Mouse (Mus musculus) c-Kit-negative CD71-positive TER-119-positive erythroid progenitor cells, embryonic 14.5 days (primary cell): ENCODE measurements at regions not wholly inside any gene's neighbourhood (a gene's known extent, or its start where the extent isn't known, plus 50 kb on each side); places are given as distances from the start of the nearest gene placed in this dataset.

Experiments
- DNase-seq: peaks from one replicate; pipeline ENCODE4 v3.0.0-alpha.2; 2013; ENCODE audit warnings: low read depth, low spot score

DNA sequence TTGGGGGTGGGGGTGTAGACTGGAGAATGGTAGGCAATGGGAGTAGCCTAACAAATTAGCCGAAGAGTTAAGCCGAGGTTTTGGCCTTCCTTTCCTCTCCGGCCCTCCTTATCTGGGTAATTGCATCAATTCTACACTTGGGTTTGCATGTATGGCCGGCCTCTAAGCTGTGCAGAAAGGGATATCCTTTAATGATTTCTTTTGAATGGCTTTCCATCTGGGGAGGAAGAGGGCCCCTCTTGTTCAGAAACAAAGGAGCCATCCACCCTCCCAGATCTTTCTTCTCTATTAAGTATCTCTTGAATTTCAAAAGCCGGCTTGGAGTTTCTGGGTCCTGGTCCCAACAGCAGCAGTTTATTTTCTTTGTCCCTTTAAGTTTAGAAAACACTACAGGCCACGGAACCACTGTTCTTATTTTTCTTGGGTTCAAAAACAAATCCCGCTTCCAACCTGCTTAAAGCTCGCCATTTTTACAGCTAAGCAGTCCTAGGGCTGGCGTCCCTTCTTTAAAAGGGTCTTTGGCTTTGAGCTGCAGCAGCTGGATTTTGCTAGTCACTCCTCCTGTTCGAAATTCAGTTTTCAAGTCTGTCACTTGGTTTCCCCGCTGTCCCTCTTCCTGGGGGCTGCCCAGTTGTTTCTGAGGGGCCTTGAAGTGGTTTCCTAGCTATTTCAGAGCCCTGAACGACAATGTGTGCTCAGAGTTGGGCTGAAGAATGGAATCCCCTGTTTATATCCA is 73.1 kb upstream of the Lrig1 start:
- DNase-seq: no peak

DNA sequence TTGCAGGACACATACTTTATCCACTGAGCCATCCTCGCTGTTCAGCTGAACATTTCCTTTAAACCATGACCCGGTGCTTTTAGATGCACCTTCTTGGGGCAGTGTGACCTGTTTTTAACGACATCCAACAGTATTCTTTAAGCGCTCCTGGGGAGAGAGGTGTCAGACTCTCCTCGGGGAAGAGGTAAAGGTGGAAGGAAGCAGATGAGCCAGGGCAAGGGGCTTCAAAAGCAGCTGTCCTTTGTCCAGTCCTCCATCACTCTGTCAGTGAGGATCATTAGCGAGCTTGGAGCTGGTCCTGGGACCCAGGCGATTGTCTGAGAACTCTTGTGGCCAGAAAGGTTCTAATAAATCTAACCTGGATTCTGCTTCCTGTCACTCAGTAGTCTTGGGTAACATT is 72.4 kb upstream of the Lrig1 start:
- DNase-seq: no peak

DNA sequence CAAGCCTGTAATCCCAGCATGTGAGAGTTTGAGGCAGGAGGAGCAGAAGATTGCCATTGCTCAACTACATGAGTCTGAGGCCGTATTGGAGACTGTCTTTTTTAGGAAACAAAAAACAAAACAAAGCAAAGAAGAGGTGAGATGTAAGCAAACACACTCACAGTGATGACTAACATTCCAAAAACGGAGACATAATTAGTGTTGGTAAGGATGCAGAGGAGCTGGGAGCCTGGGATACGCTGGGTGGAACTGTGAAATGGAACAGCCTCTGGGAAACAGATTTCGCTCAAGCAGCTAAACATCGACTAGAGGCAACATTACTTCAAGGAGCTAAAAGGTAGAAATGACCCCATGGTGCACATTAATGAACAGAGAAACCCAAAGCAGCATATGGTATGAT is 68.3 kb upstream of the Lrig1 start:
- no peak for DNase-seq

DNA sequence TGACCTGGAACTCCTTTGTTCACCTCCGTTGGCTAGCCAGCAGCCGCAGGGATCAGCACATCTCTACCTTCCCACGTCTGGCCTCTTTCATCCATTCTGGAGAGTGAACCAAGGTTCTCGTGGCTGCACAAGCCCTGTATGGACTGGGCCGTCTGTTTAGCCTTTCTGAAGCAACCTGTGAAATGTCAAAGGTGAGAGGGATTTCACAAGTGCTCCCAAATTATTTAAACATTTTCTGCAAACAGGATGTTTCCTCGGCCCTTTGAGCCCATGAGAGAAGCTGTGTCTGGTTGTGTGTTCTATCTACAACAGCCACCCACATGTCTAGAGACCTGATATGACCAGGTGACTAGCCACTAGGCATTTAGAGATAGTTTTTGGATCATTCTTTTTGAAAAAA is 65.8 kb upstream of the Lrig1 start:
- no peak for DNase-seq

DNA sequence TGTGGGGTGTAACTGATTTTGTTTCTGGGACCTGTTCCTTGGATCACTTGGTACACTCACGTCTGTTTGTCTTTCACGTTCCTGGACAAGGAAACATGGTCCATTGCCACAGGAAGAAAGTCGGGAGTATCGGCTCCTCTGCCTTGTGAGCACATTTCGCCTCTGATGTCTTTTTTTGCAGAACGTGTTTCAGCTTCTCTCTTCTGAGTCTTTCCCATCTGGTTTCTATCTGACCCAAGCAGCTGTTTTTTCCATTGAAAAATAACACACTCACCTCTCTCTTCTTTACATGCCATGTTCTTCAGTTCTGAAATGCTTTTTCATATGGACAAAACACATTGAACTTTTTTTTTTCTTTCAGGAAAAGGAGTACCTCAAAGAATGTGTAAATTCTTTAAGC is 61.4 kb upstream of the Lrig1 start:
- DNase-seq: no peak

DNA sequence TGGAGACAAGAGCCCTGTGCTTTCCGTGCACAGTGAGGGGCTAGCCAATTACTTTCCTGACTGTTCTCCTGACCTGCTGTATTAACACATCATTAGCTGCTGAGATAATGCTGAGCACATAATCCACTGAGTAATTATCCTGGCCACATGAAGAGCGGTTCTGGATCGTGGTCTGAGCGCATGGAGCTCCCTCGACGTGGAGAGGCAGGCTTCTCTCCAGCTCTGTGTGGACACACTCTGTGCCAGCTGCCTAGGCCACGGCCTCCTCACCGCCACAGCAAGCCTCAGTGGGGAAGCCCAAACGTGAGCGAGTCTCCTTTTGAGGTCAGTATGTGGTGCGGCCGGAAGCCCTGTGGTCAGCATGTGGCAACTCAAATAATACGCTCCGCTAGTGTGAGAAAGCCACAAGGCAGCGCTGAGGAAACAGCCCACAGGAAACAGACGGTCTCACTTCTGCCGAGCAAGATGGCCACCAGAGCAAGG is 60.7 kb upstream of the Lrig1 start:
- DNase-seq: no peak

DNA sequence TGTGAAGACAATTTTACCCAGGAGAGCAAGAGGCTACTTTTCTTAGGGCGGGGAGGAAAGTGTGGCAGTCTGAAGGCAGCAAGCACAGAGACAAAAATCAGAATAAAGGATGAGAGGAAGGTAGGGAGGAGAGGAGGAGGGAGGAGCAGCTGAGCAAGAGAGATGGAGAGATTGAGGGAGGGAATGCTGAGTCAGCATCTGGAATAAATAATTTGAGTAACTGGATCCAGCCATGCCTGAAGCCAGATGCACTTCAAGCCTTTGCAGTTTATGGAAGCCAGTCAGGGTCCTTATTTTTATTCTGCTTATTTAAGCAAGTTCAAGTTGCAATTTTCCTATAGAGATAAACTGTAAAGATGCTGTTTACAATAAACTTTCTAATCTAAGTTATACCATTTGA is 59.7 kb upstream of the Lrig1 start:
- DNase-seq: no peak

DNA sequence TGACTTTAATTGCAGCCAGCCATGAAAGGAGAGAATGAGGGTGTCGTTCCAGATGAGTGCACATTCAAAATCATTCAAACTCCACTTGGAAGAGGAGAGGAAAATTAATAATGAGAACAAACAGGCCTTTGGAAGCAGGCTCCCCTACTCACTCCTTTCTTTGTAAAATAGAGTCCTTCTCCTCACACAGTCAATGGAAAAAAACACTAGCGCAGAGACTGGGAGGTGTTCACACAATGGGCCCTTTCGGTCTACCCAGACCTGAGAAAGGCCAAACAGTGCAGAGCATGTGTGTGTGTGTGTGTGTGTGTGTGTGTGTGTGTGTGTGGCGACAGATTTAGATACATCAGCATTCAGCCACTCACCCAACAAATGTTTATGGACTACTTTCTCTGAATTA is 56.0 kb upstream of the Lrig1 start:
- no peak for DNase-seq

DNA sequence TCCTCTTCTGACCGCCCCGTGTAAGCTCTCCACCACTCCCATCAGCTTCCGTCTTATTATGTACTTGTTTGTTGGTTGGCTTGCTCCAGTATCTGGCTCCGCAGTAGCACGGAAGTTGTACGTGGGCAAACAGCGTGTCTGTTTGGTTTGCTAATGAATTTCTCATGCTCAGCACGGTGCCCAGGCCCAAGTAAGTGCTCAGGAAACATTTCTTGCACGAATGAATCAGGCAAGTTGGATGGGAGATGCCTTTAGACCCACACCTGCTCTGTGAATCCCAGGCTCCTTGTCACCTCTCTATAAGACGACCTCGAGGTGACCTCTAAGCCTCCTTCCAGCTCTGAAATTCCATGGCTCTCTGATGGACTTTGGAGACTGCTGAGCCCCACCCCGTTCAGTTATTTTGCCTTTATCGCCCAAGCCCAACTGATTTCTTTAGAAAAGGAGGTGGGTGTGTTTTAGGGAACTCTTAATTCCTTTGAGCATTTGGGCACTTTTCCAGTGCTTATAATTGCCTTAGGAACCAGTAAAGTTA is 55.4 kb upstream of the Lrig1 start:
- no peak for DNase-seq

DNA sequence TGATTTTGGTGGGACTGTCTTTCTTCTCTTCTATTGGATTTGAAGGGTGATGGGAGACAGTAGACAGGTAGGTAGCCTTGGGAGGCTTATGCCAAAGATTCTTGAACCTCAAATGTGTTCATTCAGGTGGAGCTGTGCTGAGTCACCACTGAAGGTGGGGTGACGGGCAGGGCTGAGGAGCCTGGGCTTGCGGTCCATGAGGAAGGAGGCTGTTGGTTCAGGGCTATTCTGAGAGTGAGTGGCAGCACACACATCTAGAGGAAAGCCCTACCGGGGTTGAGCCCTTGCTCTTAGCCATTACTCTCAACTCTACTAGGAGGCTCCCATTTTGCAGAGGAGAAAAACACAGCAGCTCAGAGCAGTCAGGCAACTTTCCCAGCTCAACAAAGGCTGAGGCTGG is 54.6 kb upstream of the Lrig1 start:
- no peak for DNase-seq

DNA sequence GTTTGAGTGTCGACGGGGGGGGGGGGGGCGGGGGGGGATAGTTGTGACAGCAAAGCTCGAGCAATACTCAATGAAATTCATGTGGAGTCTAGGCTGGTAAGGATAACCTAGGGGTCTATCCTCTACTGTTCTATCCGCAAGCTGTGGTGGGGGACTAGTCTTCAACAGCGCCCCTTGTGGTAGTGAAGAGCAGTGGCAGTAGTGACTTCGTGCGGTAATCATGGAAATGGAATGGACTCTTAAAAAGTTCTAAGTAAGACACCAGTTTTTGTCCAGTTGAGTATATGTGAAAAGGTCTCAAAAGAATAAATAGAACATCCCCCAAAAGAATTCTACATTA is 51.1 kb upstream of the Lrig1 start:
- DNase-seq: no peak

DNA sequence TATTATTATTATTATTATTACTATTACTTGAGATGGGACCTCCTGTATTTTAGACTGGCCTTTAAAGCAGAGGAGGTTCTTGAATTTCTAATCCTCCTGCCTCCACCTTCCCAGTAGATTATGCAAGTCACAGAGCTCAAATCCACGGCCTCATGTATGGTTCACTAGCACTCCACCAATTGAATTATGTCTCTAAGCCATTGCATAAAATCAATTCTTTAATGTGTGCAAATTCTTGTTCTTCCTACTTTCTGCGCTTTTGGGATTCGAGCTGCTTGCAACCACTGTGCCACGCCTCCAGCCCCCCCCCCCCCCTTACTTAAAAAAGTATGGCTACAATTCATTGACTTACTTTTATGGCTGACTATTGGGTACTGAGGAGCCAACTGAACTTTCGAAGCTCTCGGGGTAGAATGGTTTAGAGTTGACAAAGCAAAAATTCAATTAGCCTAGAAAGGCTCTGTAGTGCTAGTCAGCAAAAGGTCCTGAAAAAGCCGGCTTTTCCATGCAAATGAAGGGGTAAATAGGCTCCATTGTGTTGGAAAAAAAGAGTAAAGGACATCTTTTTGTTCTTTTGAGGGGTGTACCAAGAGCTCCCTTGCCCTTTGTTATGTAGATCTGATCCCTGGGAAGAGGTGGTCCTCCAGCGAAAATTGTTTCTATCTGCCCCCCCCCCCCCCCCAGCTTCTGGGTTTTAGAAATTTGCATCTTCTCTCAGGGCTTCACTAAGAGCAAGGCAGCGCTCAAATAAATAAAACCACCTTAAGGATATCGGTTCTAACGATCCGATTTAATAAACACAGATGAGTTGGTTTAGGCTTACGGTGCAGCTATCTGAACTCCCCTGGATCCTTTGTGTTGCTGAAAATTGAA is 50.5 kb upstream of the Lrig1 start:
- DNase-seq: no peak
